Mouse (Mus musculus) limb, embryonic 10.5 days (tissue): ENCODE results near the gene Gm15517. TPM values are rescaled to one million over a fixed set of nuclear protein-coding genes. Genes with fewer than 3 reads are reported as not detected.
"Not testable (repeated sequence)": the region's sequence is repeated elsewhere in the genome, so short reads cannot be mapped to it uniquely, and the experiment has no call there.

Experiments used
- DNase-seq: peaks from one replicate; pipeline ENCODE4 v3.0.0-alpha.2; 2017; ENCODE audit warnings: low spot score
- H3K27ac ChIP-seq: fragments of 300-500 bp; sonication (generic); 2 replicates; pipeline ENCODE4 v1.5.1; 2016; ENCODE audit warnings: mild to moderate bottlenecking
- H3K27me3 ChIP-seq: fragments of 300-500 bp; sonication (generic); 2 replicates; pipeline ENCODE4 v1.6.1; 2016; ENCODE audit warnings: low read depth, mild to moderate bottlenecking; ENCODE audit not compliant: poor library complexity, severe bottlenecking
- H3K36me3 ChIP-seq: fragments of 300-500 bp; sonication (generic); 2 replicates; pipeline ENCODE4 v1.6.1; 2016; ENCODE audit warnings: mild to moderate bottlenecking, moderate library complexity
- H3K4me1 ChIP-seq: fragments of 300-500 bp; sonication (generic); 2 replicates; pipeline ENCODE4 v1.6.1; 2016
- H3K4me3 ChIP-seq: fragments of 300-500 bp; sonication (generic); 2 replicates; pipeline ENCODE4 v1.5.1; 2016; ENCODE audit warnings: mild to moderate bottlenecking, moderate library complexity
- H3K9me3 ChIP-seq: fragments of 300-500 bp; sonication (generic); replicated peaks from 2 replicates; pipeline ENCODE4 v1.6.1; 2016; ENCODE audit warnings: mild to moderate bottlenecking
- WGBS: fragments of 180-500 bp; shearing (Covaris S2); methylation state at CpG from one replicate; pipeline ENCODE4 v1.1.7; 2016; 5-methylcytosine and 5-hydroxymethylcytosine counted together
- polyA plus RNA-seq: library from polyadenylated mRNA; unstranded; fragments of >200 nt; fragmentation: Nextera tagmentation; extraction: Ambion mirVana; gene quantifications from 2 replicates; pipeline ENCODE4 v1.2.1, GENCODE M21; 2016

The Gm15517 gene
- polyA plus RNA-seq, 1 experiment from 2014 or later = not detected

DNA sequence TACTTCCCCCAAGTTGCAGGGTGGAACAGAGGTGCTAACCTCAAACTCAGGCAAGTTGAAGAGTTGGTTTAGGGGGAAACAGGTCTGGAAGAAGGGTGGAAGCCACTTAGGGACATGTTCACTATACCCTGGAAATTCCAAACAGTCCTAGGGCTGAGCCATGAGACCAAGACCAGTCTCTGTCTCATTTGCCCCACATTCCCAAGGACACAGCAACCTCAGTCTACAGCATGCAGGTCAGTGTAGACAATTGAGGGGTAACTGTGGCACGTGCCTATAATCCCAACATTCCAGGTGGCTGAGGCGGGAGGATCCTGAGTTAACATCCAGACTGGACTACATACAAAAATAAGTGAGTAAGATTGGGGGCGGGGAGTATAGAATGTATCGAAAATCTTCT is 12.0 kb upstream of the Gm15517 start:
- DNase-seq = no peak
- WGBS = 90% methylated on average over 4 of the region's 4 CpGs
- no peaks in the 10 kb centered on the region for H3K27me3 ChIP-seq
- no peak overlapping the region for H3K4me3 ChIP-seq
- H3K4me1 ChIP-seq = peaks cover 20% of the 10 kb centered on the region
- no peaks in the 10 kb centered on the region for H3K9me3 ChIP-seq
- no peak overlapping the region for H3K27ac ChIP-seq
- H3K36me3 ChIP-seq = peaks cover 64% of the 10 kb centered on the region

DNA sequence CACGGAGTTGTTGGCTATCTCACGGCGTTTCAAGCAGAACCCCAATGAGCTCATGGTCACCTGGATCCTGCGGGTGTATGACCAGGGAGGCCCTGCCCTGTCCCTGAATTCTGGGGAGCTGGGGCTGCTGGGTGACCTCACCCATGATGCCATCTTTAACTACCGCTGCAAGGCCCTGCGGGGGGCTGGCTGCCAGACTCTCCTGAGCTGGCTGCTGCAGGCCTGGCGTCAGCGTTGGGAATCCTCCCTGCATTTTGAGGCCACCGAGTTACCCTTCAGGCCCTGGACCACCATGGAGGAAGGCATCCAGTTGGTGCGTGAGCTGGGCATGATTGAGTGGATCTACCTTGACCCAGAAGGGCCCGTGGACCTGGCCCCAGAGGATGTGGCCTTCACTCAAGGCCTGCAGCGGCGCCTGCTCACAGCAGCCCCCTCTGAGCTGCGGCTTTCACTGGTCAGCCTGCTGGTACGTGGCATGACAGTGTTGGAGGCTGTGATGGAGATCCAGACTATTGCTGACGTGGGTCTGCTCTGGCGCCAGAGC is 10.4 kb upstream of the Gm15517 start:
- WGBS = 93% methylated on average over 17 of the region's 17 CpGs
- H3K27me3 ChIP-seq, H3K4me3 ChIP-seq, H3K27ac ChIP-seq, H3K9me3 ChIP-seq, DNase-seq: not testable (repeated sequence)
- Histone ChIP-seq H3K36me3 (peaks cover 72% of the 10 kb centered on the region), H3K4me1 (peaks cover 15% of the 10 kb centered on the region)

DNA sequence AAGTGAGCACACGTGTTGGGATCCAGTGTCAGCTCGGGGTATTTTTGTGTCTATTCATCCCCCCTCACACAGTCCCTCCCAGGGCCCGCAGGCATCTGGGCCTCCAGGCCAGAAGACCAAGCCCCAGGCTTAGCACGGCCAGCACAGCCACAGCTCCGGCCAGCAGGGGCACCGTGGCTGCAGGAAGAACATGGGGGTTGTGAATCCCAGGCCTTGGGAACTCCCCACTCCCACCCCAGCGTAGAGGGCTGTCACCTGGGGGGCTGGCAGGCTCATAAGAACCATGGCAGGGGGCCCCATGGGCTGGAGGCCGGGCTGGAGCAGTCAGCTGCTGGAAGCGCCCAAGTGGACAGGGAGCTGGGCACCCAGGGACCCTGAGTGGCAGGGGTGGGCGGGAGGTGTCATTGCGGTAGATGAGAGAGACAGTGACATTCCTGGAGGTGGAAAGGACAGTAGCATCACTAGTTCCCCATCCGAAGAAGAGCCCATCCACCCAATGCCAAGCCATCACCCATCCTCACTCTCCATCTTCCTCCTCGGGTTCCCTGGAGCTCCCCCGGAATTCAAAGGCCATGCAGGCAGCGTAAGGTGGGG is 8.1 kb upstream of the Gm15517 start:
- H3K36me3 ChIP-seq = peaks cover 67% of the 10 kb centered on the region

DNA sequence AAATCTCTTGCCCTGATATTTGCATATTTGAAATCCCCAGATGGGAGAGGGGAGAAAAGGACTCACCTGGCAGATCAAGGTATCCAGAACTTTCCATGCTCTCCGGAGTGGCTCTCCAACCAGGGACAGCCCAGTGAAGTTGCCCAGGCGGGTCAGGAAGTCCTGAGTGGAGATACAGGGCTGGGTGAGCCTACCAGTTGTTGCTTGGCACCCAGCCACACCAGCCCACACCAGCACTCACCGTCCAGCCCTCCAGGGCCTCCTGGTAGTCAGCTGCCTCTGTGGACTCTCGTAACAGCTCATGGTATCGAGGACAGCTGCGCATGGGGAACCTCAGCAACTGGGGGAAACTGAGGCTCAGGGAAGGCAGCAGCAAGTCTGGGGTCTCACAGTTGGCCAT is 6.3 kb upstream of the Gm15517 start:
- no peaks in the 10 kb centered on the region for H3K9me3 ChIP-seq
- DNase-seq = no peak
- H3K27ac ChIP-seq = no peak overlapping the region
- H3K4me1 ChIP-seq = peaks cover 4% of the 10 kb centered on the region; the same call in 1 of the 2 replicates
- WGBS = 94% methylated on average over 6 of the region's 6 CpGs
- no peak overlapping the region for H3K4me3 ChIP-seq
- peaks cover 49% of the 10 kb centered on the region for H3K36me3 ChIP-seq
- no peaks in the 10 kb centered on the region for H3K27me3 ChIP-seq

More for the DNA sequence above, 8.1 kb upstream of the Gm15517 start:
- no peaks in the 10 kb centered on the region for H3K27me3 ChIP-seq
- no peak for DNase-seq
- H3K4me3 ChIP-seq = no peak overlapping the region
- H3K4me1 ChIP-seq = peaks cover 10% of the 10 kb centered on the region
- H3K27ac ChIP-seq = no peak overlapping the region
- 69% methylated on average over 15 of the region's 15 CpGs for WGBS
- H3K9me3 ChIP-seq = no peaks in the 10 kb centered on the region

DNA sequence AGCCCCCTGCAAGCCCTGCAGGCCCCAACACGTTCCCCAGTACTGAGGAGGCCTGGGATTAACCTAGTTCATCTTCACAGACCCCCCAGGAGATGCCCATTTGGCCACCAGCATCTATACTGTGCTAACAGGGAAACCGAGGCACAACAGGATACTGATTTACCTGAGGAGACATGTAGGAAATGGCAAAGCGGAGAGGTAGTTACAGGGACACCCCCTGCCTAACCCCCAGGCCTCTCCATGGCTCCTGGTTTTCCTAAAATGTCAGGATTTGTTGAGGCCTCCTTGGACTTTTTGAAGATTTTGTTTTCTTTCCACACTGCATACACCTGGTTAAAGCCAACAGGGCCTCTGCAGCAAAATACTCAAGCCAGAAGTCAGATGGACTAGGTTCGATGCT is 4.0 kb upstream of the Gm15517 start, which contains the start of gene Acp4:
Acp4 (minus strand) TSS at position 101 of the 400 bp plus-strand sequence.
- no peak for DNase-seq
- Histone ChIP-seq H3K4me1 (no peaks in the 10 kb centered on the region), H3K4me3 (no peak within 1 kb of the TSS), H3K27me3 (peaks cover 14% of the 10 kb centered on the region), H3K27ac (no peak within 1 kb of the TSS), H3K9me3 (no peaks in the 10 kb centered on the region), H3K36me3 (peaks cover 27% of the 10 kb centered on the region)
- 83% methylated on average over 4 of the region's 4 CpGs for WGBS

DNA sequence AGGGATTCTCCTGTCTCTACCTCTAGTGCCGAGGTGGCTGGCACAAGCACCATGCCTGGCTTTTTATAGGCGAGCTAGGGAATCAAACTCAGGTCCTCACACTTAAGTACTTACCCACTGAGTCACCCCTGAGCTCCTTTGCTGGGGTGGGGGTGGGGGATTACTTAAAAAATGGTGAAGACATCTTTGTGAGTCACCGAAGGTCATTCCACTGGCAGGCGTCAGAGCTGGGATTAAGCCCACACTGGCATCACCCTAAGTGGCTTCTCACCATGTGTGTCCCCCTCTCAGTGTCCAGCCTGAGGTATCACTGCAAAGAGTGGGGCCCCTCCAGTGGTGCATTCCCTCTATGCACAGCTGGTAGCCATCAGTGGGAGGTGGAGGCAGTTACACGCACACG is 837 bp upstream of the Gm15517 start:
- Histone ChIP-seq H3K36me3 (no peaks in the 10 kb centered on the region), H3K4me3 (no peak overlapping the region), H3K27ac (no peak overlapping the region), H3K27me3 (peaks cover 40% of the 10 kb centered on the region), H3K9me3 (no peaks in the 10 kb centered on the region), H3K4me1 (peaks cover 6% of the 10 kb centered on the region; the same call in 1 of the 2 replicates)
- 78% methylated on average over 6 of the region's 6 CpGs for WGBS
- DNase-seq = no peak

DNA sequence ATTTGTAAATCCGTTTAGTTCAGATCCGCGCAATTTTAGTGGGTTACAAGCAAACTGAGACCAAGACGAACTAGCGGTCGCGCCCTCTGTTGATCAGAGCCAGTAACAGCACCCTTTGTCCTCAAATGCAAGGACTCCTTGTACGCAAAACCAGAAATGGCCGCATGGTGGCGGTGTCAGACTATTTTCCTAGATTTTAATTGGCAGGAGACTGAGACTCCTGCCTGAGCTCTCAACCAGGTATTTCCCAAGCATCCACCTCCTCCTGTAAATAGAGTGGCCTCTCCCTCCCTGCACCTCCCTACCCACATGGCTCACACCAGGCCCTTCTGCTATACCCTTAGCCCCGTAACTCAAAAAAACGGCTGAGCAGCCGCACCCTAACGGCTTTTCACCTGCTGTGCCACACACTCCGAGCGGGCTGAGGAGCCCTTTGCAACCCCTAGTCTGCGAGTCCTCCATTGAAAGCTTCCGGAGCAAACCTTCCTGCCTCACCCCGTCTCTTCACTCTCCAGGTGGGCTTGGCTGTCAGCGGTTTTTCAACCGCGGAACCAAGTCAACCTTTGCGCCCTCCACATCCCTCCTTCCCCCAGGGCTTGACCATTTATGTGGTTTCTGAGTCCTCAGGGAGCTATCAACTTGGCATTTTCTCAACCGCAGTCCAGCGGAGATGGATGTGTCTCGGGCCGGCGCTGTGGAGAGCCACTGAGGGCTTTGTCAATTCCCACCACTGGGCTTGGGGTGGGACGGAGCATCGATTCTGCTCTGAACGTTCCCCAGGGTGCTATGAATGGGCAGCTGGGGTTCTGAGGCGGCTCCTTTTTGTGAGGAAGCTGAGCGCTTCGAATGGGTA is 1.8 kb downstream of the Gm15517 start:
- Histone ChIP-seq H3K36me3 (no peaks in the 10 kb centered on the region), H3K9me3 (no peaks in the 10 kb centered on the region), H3K4me3 (0 out of 2 replicates have a peak overlapping the region, but pooled peaks have one; percentile 14), H3K4me1 (peaks cover 6% of the 10 kb centered on the region; the same call in 1 of the 2 replicates), H3K27ac (no peak overlapping the region), H3K27me3 (peaks cover 47% of the 10 kb centered on the region)
- peak; percentile 95 for DNase-seq
- WGBS = 4% methylated on average over 34 of the region's 34 CpGs

DNA sequence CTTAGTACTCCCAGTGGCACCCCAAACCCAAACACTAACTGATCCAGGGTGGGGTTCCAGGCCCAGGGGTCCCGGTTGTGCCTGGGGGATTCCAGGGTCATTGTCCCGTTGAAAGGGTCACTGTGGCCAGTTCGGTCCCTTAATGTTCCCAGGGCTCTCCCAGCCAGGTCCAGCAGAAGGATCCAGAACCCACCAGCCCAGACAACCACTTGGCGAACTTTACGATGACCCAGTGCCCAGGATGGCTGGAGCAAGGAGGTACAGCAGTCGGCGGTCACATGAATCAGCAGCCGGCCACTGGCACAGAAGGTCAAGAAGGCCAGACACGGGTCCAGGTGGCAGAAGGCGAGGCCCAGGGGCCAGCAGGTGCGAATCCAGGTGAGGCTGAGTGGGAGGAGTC is 6.9 kb downstream of the Gm15517 start:
- Histone ChIP-seq H3K36me3 (no peaks in the 10 kb centered on the region), H3K4me1 (peaks cover 3% of the 10 kb centered on the region; the same call in 1 of the 2 replicates), H3K27me3 (peaks cover 41% of the 10 kb centered on the region), H3K4me3 (no peak overlapping the region), H3K27ac (no peak overlapping the region), H3K9me3 (no peaks in the 10 kb centered on the region)
- no peak for DNase-seq
- WGBS = 84% methylated on average over 11 of the region's 11 CpGs

DNA sequence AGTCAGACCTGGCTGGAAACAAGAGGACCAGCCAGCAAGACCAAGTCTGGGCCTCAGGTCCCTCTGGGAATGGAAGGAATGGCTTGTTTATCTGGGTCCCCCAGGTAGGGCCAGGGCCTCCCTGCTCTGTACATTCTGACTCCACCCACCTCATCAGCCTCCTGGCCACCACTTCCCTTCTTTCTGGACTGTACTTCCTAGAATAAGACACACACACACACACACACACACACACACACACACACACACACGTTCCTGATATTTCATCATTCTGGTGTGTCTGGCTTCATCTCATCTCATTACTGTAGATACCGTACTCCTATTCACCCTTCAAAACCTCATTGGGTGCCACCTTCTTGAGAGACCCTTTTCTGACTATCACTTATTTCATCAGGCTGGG is 8.2 kb downstream of the Gm15517 start:
- Histone ChIP-seq H3K4me1 (no peaks in the 10 kb centered on the region), H3K4me3 (no peak overlapping the region), H3K27ac (no peak overlapping the region), H3K9me3 (no peaks in the 10 kb centered on the region), H3K36me3 (no peaks in the 10 kb centered on the region), H3K27me3 (peaks cover 41% of the 10 kb centered on the region)
- DNase-seq = no peak
- WGBS = 90% methylated on average over 2 of the region's 2 CpGs

DNA sequence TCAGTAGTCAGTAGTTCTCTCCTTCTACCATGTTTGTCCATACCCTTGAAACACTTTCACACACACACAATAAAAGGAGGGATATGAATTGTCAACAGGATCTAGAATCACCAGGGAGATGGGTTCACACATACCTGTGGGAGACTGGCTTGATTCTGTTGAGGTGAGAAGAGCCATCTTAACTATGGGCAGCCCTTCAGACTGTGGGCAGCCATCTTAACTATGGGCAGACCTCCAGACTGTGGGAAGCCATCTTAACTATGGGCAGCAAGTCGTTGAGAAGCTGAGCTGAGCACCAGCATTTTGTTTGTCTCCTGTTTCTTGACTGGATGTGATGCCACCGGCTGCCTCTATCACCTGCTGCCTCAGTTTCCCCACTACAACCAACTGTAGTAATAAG is 10.1 kb downstream of the Gm15517 start:
- Histone ChIP-seq H3K4me3 (no peak overlapping the region), H3K36me3 (no peaks in the 10 kb centered on the region), H3K27me3 (peaks cover 49% of the 10 kb centered on the region), H3K27ac (no peak overlapping the region), H3K9me3 (no peaks in the 10 kb centered on the region), H3K4me1 (no peaks in the 10 kb centered on the region)
- no peak for DNase-seq
- 74% methylated on average over 2 of the region's 2 CpGs for WGBS

DNA sequence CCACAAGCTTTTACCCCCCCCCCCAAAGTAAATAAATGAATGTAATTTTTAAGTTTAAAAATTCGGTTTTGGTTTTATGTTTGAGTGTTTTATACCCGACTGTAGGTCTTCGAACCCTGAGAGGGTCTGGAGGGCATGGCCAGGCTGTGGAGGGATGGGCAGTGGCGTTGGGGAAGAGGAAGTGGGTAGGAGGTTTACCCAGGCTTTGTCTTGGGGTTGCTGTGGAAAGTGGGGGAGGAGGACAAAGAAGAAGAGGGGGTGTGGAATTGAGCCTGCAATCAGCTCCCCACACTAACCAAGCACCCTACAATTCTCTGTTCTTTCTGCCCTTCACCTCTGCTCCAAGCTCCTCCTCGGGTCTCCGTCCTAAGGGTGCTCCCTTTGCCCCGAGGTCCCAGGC is 11.3 kb downstream of the Gm15517 start:
- no peak for DNase-seq
- no peaks in the 10 kb centered on the region for H3K4me1 ChIP-seq
- no peaks in the 10 kb centered on the region for H3K9me3 ChIP-seq
- H3K27me3 ChIP-seq = peaks cover 46% of the 10 kb centered on the region
- no peak overlapping the region for H3K4me3 ChIP-seq
- H3K27ac ChIP-seq = no peak overlapping the region
- 91% methylated on average over 7 of the region's 7 CpGs for WGBS
- no peaks in the 10 kb centered on the region for H3K36me3 ChIP-seq

DNA sequence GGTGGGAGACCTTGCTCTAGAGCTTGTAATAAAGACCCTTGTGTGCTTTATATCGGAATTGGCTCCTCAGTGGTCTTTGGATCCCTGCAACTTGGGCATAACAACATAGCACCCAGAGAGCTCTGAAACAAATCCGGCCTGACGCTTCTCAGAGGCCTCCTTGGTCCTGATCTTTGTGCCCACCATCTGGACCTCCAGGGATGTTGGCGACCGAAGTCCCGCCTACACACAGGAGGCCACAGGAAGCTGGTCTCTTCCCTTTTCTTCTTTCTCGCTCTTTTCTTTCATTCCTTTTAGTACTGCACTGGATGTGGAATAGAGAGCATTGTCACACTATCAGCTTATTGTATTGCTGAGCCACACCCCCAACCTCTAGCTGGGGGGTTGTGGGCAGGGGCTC is 12.2 kb downstream of the Gm15517 start:
- Histone ChIP-seq H3K27ac (no peak overlapping the region), H3K36me3 (no peaks in the 10 kb centered on the region), H3K4me3 (no peak overlapping the region), H3K9me3 (no peaks in the 10 kb centered on the region), H3K27me3 (peaks cover 42% of the 10 kb centered on the region), H3K4me1 (no peaks in the 10 kb centered on the region)
- DNase-seq = no peak
- 65% methylated on average over 7 of the region's 7 CpGs for WGBS

DNA sequence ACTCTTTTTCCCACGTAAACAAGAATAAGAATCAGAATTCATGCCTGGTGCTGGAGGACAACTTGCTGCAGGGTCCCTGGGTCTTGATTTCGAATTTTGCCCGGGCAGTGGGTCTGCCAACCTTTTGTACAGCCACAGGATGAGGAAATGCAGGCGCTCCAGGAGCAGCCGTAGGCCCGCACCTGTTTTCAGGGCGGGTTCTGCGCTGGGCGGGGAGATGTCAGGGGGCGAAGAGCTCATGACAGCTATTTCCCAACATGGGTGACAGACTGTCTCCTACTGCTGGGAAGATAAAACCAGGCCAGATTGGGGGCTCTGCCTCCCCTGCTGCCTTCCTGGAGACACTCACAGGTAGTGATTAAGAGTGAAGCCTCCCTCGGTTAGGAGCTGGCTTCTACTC is 12.8 kb downstream of the Gm15517 start:
- Histone ChIP-seq H3K36me3 (no peaks in the 10 kb centered on the region), H3K9me3 (no peaks in the 10 kb centered on the region), H3K27me3 (peaks cover 41% of the 10 kb centered on the region), H3K4me3 (no peak overlapping the region), H3K27ac (no peak overlapping the region), H3K4me1 (no peaks in the 10 kb centered on the region)
- WGBS = 35% methylated on average over 11 of the region's 11 CpGs
- no peak for DNase-seq
